Mouse (Mus musculus): ENCODE results near the gene Lrrtm4. TPM values are rescaled to one million over a fixed set of nuclear protein-coding genes. Genes with fewer than 3 reads are reported as not detected.

Gene Lrrtm4
- polyA plus RNA-seq, 1 experiment, result not detected

DNA sequence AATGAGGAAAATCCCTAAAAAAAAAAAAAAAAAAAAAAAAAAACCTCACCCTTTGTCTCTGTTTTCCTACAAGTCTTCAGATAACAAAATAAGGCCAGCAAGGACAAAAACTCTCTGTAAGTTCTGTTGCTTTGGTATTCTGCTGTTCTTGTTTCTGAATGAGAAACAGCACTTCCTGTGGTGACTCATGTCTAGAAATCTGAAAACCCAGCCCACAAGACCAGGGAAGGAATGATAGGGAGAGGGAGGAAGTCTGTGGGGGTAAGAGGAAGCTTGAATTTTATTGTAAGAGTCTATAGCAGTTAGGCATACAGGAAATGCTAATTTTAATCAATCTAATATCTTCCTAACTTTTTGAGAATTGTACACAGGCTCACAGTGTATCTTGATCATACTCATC lies 283.2 kb downstream of the Lrrtm4 start:
- no peak for TF ChIP-seq CTCF (conservative IDR thresholded peaks at IDR 0.05; ENCODE audit: insufficient read depth, insufficient read length, low read depth, low read length)
- TF ChIP-seq POLR2A (IDR thresholded peaks at IDR 0.05; ENCODE audit: low read depth, low read length), result no peak
- Histone ChIP-seq H3K4me3 (ENCODE audit: insufficient read depth, low read depth, low read length) (no peak overlapping the region), H3K27ac (ENCODE audit: insufficient read depth, low read depth, low read length) (no peak overlapping the region), H3K27me3 (replicated peaks; ENCODE audit: control insufficient read depth, insufficient read depth, low read length) (no peaks in the 10 kb centered on the region), H3K4me1 (ENCODE audit: control insufficient read depth, insufficient read depth, low read length) (no peaks in the 10 kb centered on the region), H3K36me3 (ENCODE audit: control insufficient read depth, insufficient read depth, low read length) (no peaks in the 10 kb centered on the region)
- no peak for DNase-seq

DNA sequence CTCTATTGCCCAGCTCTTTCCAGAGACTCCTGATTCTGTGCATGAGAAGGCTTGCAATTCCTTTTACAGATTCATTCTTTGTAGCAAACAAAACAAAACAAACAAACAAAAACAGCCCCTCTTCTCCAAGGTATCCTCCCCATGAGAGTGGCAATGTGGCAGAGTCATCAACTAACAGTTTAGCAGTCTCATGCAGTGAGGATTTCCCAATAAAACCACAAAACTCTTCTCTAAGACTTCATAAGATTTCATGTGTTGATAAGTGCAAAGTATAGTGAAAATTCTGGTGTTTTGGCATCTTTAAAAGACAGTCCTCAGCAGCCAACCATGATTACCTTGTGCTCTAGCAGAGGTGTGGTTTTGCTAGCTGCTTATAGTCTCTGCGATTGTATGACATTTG lies 284.9 kb downstream of the Lrrtm4 start:
- TF ChIP-seq POLR2A (IDR thresholded peaks at IDR 0.05; ENCODE audit: low read depth, low read length), result no peak
- TF ChIP-seq CTCF (conservative IDR thresholded peaks at IDR 0.05; ENCODE audit: insufficient read depth, insufficient read length, low read depth, low read length), result no peak
- H3K27ac ChIP-seq (ENCODE audit: insufficient read depth, low read depth, low read length), result no peak overlapping the region
- H3K4me1 ChIP-seq (ENCODE audit: control insufficient read depth, insufficient read depth, low read length), result no peaks in the 10 kb centered on the region
- 90% methylated on average over 1 of the region's 1 CpGs for WGBS
- no peak overlapping the region for H3K4me3 ChIP-seq (ENCODE audit: insufficient read depth, low read depth, low read length)
- H3K27me3 ChIP-seq (replicated peaks; ENCODE audit: control insufficient read depth, insufficient read depth, low read length), result no peaks in the 10 kb centered on the region
- no peaks in the 10 kb centered on the region for H3K36me3 ChIP-seq (ENCODE audit: control insufficient read depth, insufficient read depth, low read length)
- DNase-seq, result no peak

DNA sequence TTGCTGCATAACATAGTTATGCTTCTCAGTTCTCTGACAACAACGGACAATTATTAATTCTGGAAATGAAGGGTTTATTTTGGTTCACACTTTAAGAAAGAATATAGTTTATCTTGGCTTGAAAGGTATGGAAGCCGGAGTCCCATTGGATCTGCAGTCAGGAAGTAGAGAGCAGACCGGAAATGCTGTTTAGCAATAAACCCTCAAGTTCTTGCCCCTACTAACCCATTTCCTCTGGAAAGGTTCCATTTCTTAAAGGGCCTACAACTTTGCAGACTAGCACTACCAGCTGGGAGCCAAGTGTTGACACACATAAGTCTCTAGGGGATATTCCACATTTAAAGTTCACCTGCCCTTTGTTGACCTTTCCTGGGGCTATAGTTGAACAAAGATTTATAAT lies 309.7 kb downstream of the Lrrtm4 start:
- H3K27me3 ChIP-seq (replicated peaks; ENCODE audit: control insufficient read depth, insufficient read depth, low read length), result no peaks in the 10 kb centered on the region
- TF ChIP-seq CTCF (conservative IDR thresholded peaks at IDR 0.05; ENCODE audit: insufficient read depth, insufficient read length, low read depth, low read length), result no peak
- no peak for TF ChIP-seq POLR2A (IDR thresholded peaks at IDR 0.05; ENCODE audit: low read depth, low read length)
- WGBS, result 55% methylated on average over 3 of the region's 3 CpGs
- no peaks in the 10 kb centered on the region for H3K36me3 ChIP-seq (ENCODE audit: control insufficient read depth, insufficient read depth, low read length)
- no peak overlapping the region for H3K27ac ChIP-seq (ENCODE audit: insufficient read depth, low read depth, low read length)
- no peak overlapping the region for H3K4me3 ChIP-seq (ENCODE audit: insufficient read depth, low read depth, low read length)
- no peaks in the 10 kb centered on the region for H3K4me1 ChIP-seq (ENCODE audit: control insufficient read depth, insufficient read depth, low read length)
- no peak for DNase-seq

DNA sequence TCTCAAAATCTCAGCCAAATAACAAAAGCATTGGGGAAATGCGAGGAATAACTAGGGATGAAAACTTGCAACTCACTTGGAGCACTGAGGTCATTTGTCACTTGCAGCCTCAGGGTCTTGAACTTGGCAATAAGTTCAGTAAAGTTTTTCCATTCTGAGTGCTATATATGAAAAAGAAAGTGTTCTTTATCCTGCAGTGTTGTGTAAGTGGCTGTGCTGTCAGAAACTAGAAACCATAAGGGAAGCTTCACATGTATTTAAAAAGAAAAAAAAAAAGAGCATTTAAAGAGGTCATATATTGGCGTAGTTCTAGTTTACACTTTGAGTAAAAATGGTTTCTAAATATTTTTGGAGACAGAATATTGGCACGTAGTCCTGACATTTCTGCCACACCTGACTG lies 313.1 kb downstream of the Lrrtm4 start:
- Histone ChIP-seq H3K4me1 (ENCODE audit: control insufficient read depth, insufficient read depth, low read length) (no peaks in the 10 kb centered on the region), H3K27ac (ENCODE audit: insufficient read depth, low read depth, low read length) (no peak overlapping the region), H3K4me3 (ENCODE audit: insufficient read depth, low read depth, low read length) (no peak overlapping the region), H3K36me3 (ENCODE audit: control insufficient read depth, insufficient read depth, low read length) (no peaks in the 10 kb centered on the region), H3K27me3 (replicated peaks; ENCODE audit: control insufficient read depth, insufficient read depth, low read length) (no peaks in the 10 kb centered on the region)
- TF ChIP-seq CTCF (conservative IDR thresholded peaks at IDR 0.05; ENCODE audit: insufficient read depth, insufficient read length, low read depth, low read length) (no peak), POLR2A (IDR thresholded peaks at IDR 0.05; ENCODE audit: low read depth, low read length) (no peak)
- no peak for DNase-seq
- 73% methylated on average over 3 of the region's 3 CpGs for WGBS

DNA sequence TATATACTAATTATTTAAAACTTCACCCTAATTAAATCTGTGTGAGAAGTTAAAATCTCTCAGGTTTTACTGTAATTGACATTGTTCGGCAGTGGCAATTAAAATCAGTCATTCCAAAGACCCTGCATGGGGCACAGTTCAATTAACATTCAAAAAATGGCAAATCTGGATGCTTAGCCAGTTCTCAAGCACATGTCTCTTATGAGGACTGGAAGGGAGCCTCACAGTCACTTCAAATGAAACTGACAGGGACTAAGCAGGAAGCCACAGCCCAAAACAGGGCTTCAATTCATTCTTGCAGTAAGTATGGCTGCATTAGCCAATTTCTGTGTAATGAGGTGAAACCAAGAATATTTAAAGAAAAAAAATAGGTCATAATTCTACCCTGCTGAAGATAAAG lies 333.6 kb downstream of the Lrrtm4 start:
- no peaks in the 10 kb centered on the region for H3K27me3 ChIP-seq (replicated peaks; ENCODE audit: control insufficient read depth, insufficient read depth, low read length)
- H3K36me3 ChIP-seq (ENCODE audit: control insufficient read depth, insufficient read depth, low read length), result no peaks in the 10 kb centered on the region
- H3K27ac ChIP-seq (ENCODE audit: insufficient read depth, low read depth, low read length), result no peak overlapping the region
- WGBS, result 71% methylated on average over 1 of the region's 1 CpGs
- no peak overlapping the region for H3K4me3 ChIP-seq (ENCODE audit: insufficient read depth, low read depth, low read length)
- no peaks in the 10 kb centered on the region for H3K4me1 ChIP-seq (ENCODE audit: control insufficient read depth, insufficient read depth, low read length)
- DNase-seq, result no peak
- no peak for TF ChIP-seq CTCF (conservative IDR thresholded peaks at IDR 0.05; ENCODE audit: insufficient read depth, insufficient read length, low read depth, low read length)
- TF ChIP-seq POLR2A (IDR thresholded peaks at IDR 0.05; ENCODE audit: low read depth, low read length), result no peak

DNA sequence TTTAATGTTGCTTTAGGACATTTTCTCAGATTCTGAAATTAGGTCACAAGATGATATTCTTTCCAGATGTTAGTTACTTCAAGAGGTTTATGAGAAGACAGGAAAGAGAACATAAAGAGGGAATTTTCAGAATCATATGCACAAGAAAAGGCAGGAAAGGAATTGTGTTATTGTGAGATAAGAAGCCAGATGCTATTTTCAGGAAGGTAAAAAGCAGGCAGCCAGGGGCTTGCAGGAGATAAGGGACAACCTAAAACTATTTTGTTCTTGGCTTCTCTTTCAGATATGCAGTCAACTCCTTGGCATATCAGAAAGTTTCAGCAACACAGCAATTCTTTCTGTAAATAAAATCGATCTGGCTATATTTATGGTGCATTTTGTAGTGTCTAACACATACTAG lies 338.4 kb downstream of the Lrrtm4 start:
- DNase-seq, result no peak
- no peak overlapping the region for H3K27ac ChIP-seq (ENCODE audit: insufficient read depth, low read depth, low read length)
- no peaks in the 10 kb centered on the region for H3K36me3 ChIP-seq (ENCODE audit: control insufficient read depth, insufficient read depth, low read length)
- H3K27me3 ChIP-seq (replicated peaks; ENCODE audit: control insufficient read depth, insufficient read depth, low read length), result no peaks in the 10 kb centered on the region
- no peak overlapping the region for H3K4me3 ChIP-seq (ENCODE audit: insufficient read depth, low read depth, low read length)
- H3K4me1 ChIP-seq (ENCODE audit: control insufficient read depth, insufficient read depth, low read length), result no peaks in the 10 kb centered on the region
- no peak for TF ChIP-seq CTCF (conservative IDR thresholded peaks at IDR 0.05; ENCODE audit: insufficient read depth, insufficient read length, low read depth, low read length)
- no peak for TF ChIP-seq POLR2A (IDR thresholded peaks at IDR 0.05; ENCODE audit: low read depth, low read length)
- 70% methylated on average over 1 of the region's 1 CpGs for WGBS

DNA sequence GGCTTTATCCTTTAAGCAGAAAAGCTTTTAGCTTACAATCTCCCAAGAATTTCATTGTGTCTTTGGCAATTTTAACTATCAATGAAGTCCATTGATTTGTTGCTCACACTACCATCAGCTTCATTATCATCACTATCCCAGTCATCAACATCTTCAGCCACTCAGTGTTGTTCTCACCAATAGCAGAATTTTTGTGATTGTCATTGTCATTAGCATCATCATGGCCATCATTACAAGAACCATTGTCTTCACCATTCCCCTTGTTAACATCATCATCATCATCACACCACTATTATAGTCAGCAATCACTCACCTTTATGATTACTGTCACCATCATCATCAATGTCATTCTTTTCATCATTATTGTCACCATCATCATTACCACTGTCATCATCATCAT lies 344.9 kb downstream of the Lrrtm4 start:
- no peak for TF ChIP-seq CTCF (conservative IDR thresholded peaks at IDR 0.05; ENCODE audit: insufficient read depth, insufficient read length, low read depth, low read length)
- TF ChIP-seq POLR2A (IDR thresholded peaks at IDR 0.05; ENCODE audit: low read depth, low read length), result no peak
- no peak overlapping the region for H3K4me3 ChIP-seq (ENCODE audit: insufficient read depth, low read depth, low read length)
- H3K27ac ChIP-seq (ENCODE audit: insufficient read depth, low read depth, low read length), result no peak overlapping the region
- no peak for DNase-seq
- no peaks in the 10 kb centered on the region for H3K36me3 ChIP-seq (ENCODE audit: control insufficient read depth, insufficient read depth, low read length)
- H3K27me3 ChIP-seq (replicated peaks; ENCODE audit: control insufficient read depth, insufficient read depth, low read length), result no peaks in the 10 kb centered on the region; the same call in 1 of the 2 replicates
- H3K4me1 ChIP-seq (ENCODE audit: control insufficient read depth, insufficient read depth, low read length), result no peaks in the 10 kb centered on the region

DNA sequence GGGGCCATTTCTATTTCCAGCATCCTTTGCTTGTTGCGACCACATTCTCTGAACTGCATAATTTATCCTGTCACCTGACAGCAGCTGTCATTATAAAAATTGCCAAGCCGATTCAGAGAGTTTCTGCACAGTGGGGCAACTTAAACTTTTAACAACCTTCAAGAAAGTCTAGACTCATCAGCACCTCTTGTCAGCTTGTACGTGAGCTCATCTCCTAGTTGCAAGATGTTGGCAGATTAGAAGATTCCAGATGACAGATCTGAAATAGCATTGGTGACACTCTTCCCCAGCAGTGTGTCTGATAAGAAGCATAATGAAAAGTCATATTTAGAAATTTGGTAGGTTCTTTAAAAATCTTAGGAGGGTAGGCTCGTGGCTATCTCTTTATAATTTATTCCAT lies 347.9 kb downstream of the Lrrtm4 start:
- DNase-seq, result no peak
- TF ChIP-seq POLR2A (IDR thresholded peaks at IDR 0.05; ENCODE audit: low read depth, low read length) (no peak), CTCF (conservative IDR thresholded peaks at IDR 0.05; ENCODE audit: insufficient read depth, insufficient read length, low read depth, low read length) (no peak)
- no peaks in the 10 kb centered on the region; the same call in 1 of the 2 replicates for H3K27me3 ChIP-seq (replicated peaks; ENCODE audit: control insufficient read depth, insufficient read depth, low read length)
- WGBS, result 71% methylated on average over 4 of the region's 4 CpGs
- no peak overlapping the region for H3K4me3 ChIP-seq (ENCODE audit: insufficient read depth, low read depth, low read length)
- H3K27ac ChIP-seq (ENCODE audit: insufficient read depth, low read depth, low read length), result no peak overlapping the region
- H3K36me3 ChIP-seq (ENCODE audit: control insufficient read depth, insufficient read depth, low read length), result no peaks in the 10 kb centered on the region
- no peaks in the 10 kb centered on the region for H3K4me1 ChIP-seq (ENCODE audit: control insufficient read depth, insufficient read depth, low read length)
